Mouse (Mus musculus) lung, embryonic 15.5 days (tissue): ENCODE measurements around the gene Ckap5. TPM values are rescaled to one million over a fixed set of nuclear protein-coding genes. Genes with fewer than 3 reads are reported as not detected.

ENCODE experiments used
- ATAC-seq: fragments of 200-750 bp; cut with Nextera tagmentation; 2 replicates; pipeline ENCODE4 v1.8.0; 2017; ENCODE audit warnings: moderate number of reproducible peaks, borderline replicate concordance; ENCODE audit not compliant: low FRiP score, low TSS enrichment; ENCODE audit errors: extremely low read depth
- H3K27ac ChIP-seq: fragments of 300-500 bp; sonication (generic); 2 replicates; pipeline ENCODE4 v1.5.1; 2015; ENCODE audit warnings: moderate library complexity, mild to moderate bottlenecking, inconsistent platforms
- H3K27me3 ChIP-seq: fragments of 300-500 bp; sonication (generic); 2 replicates; pipeline ENCODE4 v1.6.1; 2015; ENCODE audit warnings: inconsistent platforms
- H3K36me3 ChIP-seq: fragments of 300-500 bp; sonication (generic); 2 replicates; pipeline ENCODE4 v1.6.1; 2015; ENCODE audit warnings: inconsistent platforms
- H3K4me1 ChIP-seq: fragments of 300-500 bp; sonication (generic); 2 replicates; pipeline ENCODE4 v1.6.1; 2015; ENCODE audit warnings: inconsistent platforms
- H3K4me2 ChIP-seq: fragments of 300-500 bp; sonication (generic); 2 replicates; pipeline ENCODE4 v1.6.1; 2015; ENCODE audit warnings: inconsistent platforms, mild to moderate bottlenecking, moderate library complexity
- H3K4me3 ChIP-seq: fragments of 300-500 bp; sonication (generic); 2 replicates; pipeline ENCODE4 v1.5.1; 2015; ENCODE audit warnings: mild to moderate bottlenecking, inconsistent platforms
- H3K9ac ChIP-seq: fragments of 300-500 bp; sonication (generic); 2 replicates; pipeline ENCODE4 v1.6.1; 2015; ENCODE audit warnings: inconsistent platforms
- H3K9me3 ChIP-seq: fragments of 300-500 bp; sonication (generic); 2 replicates; pipeline ENCODE4 v1.6.1; 2016; ENCODE audit warnings: inconsistent platforms
- WGBS: fragments of 180-500 bp; shearing (Covaris S2); methylation state at CpG from one replicate; pipeline ENCODE4 v1.1.7; 2015; 5-methylcytosine and 5-hydroxymethylcytosine counted together
- polyA plus RNA-seq: library from polyadenylated mRNA; unstranded; fragments of >200 nt; fragmentation: Nextera tagmentation; extraction: Ambion mirVana; gene quantifications from 2 replicates; pipeline ENCODE4 v1.2.1, GENCODE M21; 2015

Gene Ckap5
- polyA plus RNA-seq, 1 experiment from 2014 or later, result 102 TPM

- 97% methylated on average over 15 of the region's 15 CpGs for WGBS
- no peaks in the 10 kb centered on the region for H3K9me3 ChIP-seq
- no peak for ATAC-seq
- H3K27ac ChIP-seq, result no peak overlapping the region
- no peaks in the 10 kb centered on the region for H3K27me3 ChIP-seq
- no peak overlapping the region for H3K4me2 ChIP-seq
- H3K9ac ChIP-seq, result no peak overlapping the region
- peaks cover 8% of the 10 kb centered on the region; the same call in 1 of the 2 replicates for H3K4me1 ChIP-seq
- H3K36me3 ChIP-seq, result peaks cover 48% of the 10 kb centered on the region
- no peak overlapping the region for H3K4me3 ChIP-seq
These were observed 118.8 kb downstream of the Ckap5 start for GRCm38 (mm10) chr2:91645354-91645753.

- Histone ChIP-seq H3K27ac (no peak overlapping the region), H3K4me3 (no peak overlapping the region), H3K27me3 (no peaks in the 10 kb centered on the region), H3K9ac (no peak overlapping the region), H3K36me3 (peaks cover 48% of the 10 kb centered on the region), H3K4me2 (no peak overlapping the region), H3K9me3 (no peaks in the 10 kb centered on the region), H3K4me1 (peaks cover 10% of the 10 kb centered on the region)
- WGBS, result 90% methylated on average over 11 of the region's 11 CpGs
- no peak for ATAC-seq
These were observed 119.2 kb downstream of the Ckap5 start for GRCm38 (mm10) chr2:91645811-91646210.

DNA sequence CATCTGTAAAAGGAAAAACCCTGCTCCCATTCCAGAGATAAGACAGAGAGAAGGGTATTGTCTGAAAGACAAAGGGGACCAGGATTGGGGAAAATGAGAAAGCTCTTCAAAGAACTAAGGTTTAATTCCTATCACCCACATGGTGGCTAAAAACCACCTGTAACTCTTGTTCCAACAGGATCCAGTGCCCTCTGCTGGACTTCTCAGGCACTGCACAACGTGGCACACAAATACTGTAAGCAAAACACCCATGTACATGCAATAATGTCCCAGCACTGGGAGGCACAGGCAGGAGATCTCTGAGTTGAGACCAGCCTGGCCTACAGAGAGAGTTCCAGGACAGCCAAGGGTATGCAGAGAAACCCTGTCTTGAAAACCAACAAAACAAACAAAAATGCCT lies 120.2 kb downstream of the Ckap5 start:
- ATAC-seq, result no peak
- H3K4me3 ChIP-seq, result no peak overlapping the region
- peaks cover 50% of the 10 kb centered on the region for H3K36me3 ChIP-seq
- H3K27me3 ChIP-seq, result no peaks in the 10 kb centered on the region
- H3K4me2 ChIP-seq, result no peak overlapping the region
- H3K9ac ChIP-seq, result no peak overlapping the region
- no peaks in the 10 kb centered on the region for H3K9me3 ChIP-seq
- peaks cover 18% of the 10 kb centered on the region for H3K4me1 ChIP-seq
- 27% methylated on average over 1 of the region's 1 CpGs for WGBS
- no peak overlapping the region for H3K27ac ChIP-seq

DNA sequence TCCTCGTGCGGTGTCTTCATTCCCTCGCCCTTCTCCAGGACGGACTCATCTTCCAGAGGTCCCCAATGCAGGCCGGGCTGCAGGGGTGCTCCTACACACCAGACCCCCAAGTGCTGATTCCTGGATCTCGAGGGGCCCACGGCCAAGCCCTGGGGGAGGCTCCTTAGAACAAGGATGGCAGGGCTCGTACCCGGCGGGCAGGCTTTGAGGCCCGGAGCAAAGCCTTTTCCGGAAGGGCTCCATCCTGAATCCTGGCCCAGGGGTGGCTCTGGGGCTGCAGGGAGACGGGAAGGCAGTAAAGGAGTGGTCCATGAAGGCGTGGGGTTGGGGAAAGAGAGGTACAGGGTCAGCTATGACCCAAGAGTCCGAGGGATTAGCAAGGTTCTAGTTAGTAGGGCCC lies 122.6 kb downstream of the Ckap5 start:
- H3K4me1 ChIP-seq, result peaks cover 27% of the 10 kb centered on the region
- ATAC-seq, result no peak
- 2% methylated on average over 15 of the region's 15 CpGs for WGBS
- H3K27me3 ChIP-seq, result no peaks in the 10 kb centered on the region
- peak overlapping the region; percentile 89 for H3K27ac ChIP-seq
- H3K36me3 ChIP-seq, result peaks cover 45% of the 10 kb centered on the region
- H3K4me2 ChIP-seq, result peak overlapping the region; percentile 90
- peak overlapping the region; percentile 75 for H3K9ac ChIP-seq
- peak overlapping the region; percentile 71 for H3K4me3 ChIP-seq
- H3K9me3 ChIP-seq, result no peaks in the 10 kb centered on the region

GRCm38 (mm10) chr2:91649553-91650359 lies 123.2 kb downstream of the Ckap5 start, which contains the start of the genes Zfp408 and Arhgap1:
Gene Zfp408 (minus strand): TSS chr2:91649791.
Gene Arhgap1 (plus strand): TSS chr2:91649860.
- H3K4me2 ChIP-seq, result peak within 1 kb of the TSS; percentile 90
- peak within 1 kb of the TSS; percentile 71 for H3K4me3 ChIP-seq
- peak within 1 kb of the TSS; percentile 75 for H3K9ac ChIP-seq
- H3K9me3 ChIP-seq, result no peaks in the 10 kb centered on the region
- H3K36me3 ChIP-seq, result peaks cover 45% of the 10 kb centered on the region
- peak within 1 kb of the TSS; percentile 89 for H3K27ac ChIP-seq
- peak; percentile 93 for ATAC-seq
- no peaks in the 10 kb centered on the region for H3K27me3 ChIP-seq
- peaks cover 27% of the 10 kb centered on the region for H3K4me1 ChIP-seq
- under 1% methylated on average over 44 of the region's 44 CpGs for WGBS

DNA sequence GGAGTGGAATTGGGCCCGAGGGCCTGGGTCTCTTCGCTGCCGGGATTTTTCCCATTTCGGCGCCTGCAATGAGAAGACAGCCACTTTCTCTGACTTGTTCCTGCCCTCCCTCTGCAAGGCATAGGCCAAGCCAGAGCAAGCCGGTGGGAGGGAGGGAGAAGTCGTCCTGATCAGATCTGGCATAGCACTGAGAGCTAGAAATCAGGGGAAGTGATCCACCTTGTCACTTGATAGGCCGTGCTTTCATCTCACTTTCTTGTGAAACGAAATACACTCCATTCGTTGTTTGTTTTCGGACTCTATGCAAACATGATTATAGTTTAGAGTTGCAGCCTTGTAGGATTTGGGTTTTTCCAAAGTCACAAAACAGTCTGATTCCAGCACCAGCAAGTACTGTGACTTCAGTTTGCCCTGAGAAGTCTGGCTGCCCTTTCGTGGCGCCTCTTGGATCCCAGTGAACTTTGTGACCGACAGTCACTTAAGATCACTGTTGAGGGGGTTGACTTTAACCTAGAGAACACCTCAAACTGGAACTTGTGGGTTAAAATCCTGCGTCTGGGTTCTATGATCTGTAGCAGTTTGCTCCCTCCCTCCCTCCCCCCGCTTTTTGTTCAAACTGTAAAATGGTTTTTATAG lies 123.9 kb downstream of the Ckap5 start:
- peak overlapping the region; percentile 63 for H3K9ac ChIP-seq
- H3K27ac ChIP-seq, result peak overlapping the region; percentile 81
- peak overlapping the region; percentile 71 for H3K4me3 ChIP-seq
- H3K9me3 ChIP-seq, result no peaks in the 10 kb centered on the region
- peaks cover 31% of the 10 kb centered on the region for H3K4me1 ChIP-seq
- H3K36me3 ChIP-seq, result peaks cover 45% of the 10 kb centered on the region
- ATAC-seq, result peak; percentile 35; the same call in 1 of the 2 replicates
- peak overlapping the region; percentile 66 for H3K4me2 ChIP-seq
- H3K27me3 ChIP-seq, result no peaks in the 10 kb centered on the region
- 5% methylated on average over 16 of the region's 16 CpGs for WGBS

DNA sequence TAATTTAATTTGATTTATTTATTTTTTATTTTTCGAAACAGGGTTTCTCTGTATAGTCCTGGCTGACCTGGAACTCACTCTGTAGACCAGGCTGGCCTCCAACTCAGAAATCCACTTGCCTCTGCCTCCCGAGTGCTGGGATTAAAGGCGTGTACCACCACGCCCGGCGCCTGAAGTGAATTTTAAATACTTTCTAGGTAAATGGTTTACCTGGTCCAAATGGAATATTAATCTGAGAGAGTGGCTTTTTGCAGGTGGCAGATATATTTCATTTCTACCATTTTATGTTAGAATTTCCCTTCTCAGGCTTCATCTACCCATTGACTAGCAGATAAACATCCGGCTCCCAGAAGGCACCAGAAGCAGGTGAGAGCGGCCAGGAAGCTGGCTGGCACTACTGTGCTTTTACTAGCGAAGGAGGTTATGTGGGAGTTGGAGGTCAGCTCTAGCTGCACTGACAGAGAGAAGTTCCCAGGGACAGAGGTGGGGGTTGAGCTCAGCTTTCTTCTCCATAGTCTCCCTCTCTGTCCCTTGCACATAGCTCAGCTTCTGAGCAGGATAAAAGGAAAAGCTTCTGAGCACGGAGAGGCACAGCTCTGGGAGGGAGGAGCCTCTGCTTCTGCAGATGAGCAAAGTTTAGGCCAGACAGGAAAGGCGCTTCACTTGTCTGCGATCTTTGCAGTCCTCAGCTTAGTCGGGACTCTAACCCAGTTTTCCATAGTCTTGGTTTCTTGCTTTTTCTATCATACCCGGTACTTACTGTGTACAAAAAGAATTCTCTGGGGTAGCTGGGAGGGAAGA lies 125.1 kb downstream of the Ckap5 start:
- H3K4me3 ChIP-seq, result no peak overlapping the region
- H3K36me3 ChIP-seq, result peaks cover 40% of the 10 kb centered on the region
- WGBS, result 81% methylated on average over 14 of the region's 14 CpGs
- H3K4me2 ChIP-seq, result peak overlapping the region; percentile 66
- H3K9me3 ChIP-seq, result no peaks in the 10 kb centered on the region
- peaks cover 42% of the 10 kb centered on the region for H3K4me1 ChIP-seq
- no peak overlapping the region for H3K9ac ChIP-seq
- ATAC-seq, result no peak
- no peaks in the 10 kb centered on the region for H3K27me3 ChIP-seq
- H3K27ac ChIP-seq, result no peak overlapping the region

DNA sequence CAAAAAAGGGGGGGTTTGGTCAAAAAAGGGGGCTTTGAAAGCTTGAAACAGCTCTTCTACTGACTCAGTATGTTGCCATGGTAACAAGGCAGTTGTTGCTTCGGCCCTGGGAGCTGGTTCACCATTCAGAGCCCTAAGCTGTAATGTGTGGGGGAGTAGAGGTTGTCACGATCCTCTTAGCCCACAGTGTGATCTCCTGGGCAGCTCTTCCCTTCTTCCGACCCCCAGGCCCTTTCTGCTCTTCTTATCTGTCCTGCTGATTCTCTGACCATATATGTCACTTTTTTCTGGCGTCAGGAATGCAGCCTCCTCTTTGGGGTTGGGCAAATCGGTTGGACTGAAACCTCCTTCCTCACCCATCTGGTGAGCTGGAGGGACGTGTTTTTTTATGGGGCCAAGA lies 126.3 kb downstream of the Ckap5 start:
- peaks cover 42% of the 10 kb centered on the region for H3K4me1 ChIP-seq
- no peaks in the 10 kb centered on the region for H3K9me3 ChIP-seq
- no peaks in the 10 kb centered on the region for H3K27me3 ChIP-seq
- H3K4me2 ChIP-seq, result no peak overlapping the region
- no peak for ATAC-seq
- peaks cover 33% of the 10 kb centered on the region for H3K36me3 ChIP-seq
- WGBS, result 55% methylated on average over 6 of the region's 6 CpGs
- no peak overlapping the region for H3K9ac ChIP-seq
- H3K4me3 ChIP-seq, result no peak overlapping the region
- H3K27ac ChIP-seq, result no peak overlapping the region

- ATAC-seq, result no peak
- WGBS, result 76% methylated on average over 5 of the region's 5 CpGs
- no peak overlapping the region for H3K4me2 ChIP-seq
- H3K36me3 ChIP-seq, result peaks cover 55% of the 10 kb centered on the region
- no peaks in the 10 kb centered on the region for H3K9me3 ChIP-seq
- H3K9ac ChIP-seq, result no peak overlapping the region
- no peak overlapping the region for H3K4me3 ChIP-seq
- H3K27me3 ChIP-seq, result no peaks in the 10 kb centered on the region
- peaks cover 35% of the 10 kb centered on the region for H3K4me1 ChIP-seq
- peak overlapping the region; percentile 69 for H3K27ac ChIP-seq
These were observed 128.8 kb downstream of the Ckap5 start for GRCm38 (mm10) chr2:91655388-91655787.

- Histone ChIP-seq H3K27ac (peak overlapping the region; percentile 69), H3K4me3 (no peak overlapping the region), H3K27me3 (no peaks in the 10 kb centered on the region), H3K4me2 (no peak overlapping the region), H3K9ac (no peak overlapping the region), H3K36me3 (peaks cover 55% of the 10 kb centered on the region), H3K4me1 (peaks cover 32% of the 10 kb centered on the region), H3K9me3 (no peaks in the 10 kb centered on the region)
- ATAC-seq, result peak; percentile 65; the same call in 1 of the 2 replicates
- 39% methylated on average over 6 of the region's 6 CpGs for WGBS
These were observed 129.3 kb downstream of the Ckap5 start for GRCm38 (mm10) chr2:91655827-91656226.

- no peaks in the 10 kb centered on the region for H3K9me3 ChIP-seq
- H3K4me2 ChIP-seq, result no peak overlapping the region
- no peaks in the 10 kb centered on the region for H3K27me3 ChIP-seq
- H3K9ac ChIP-seq, result no peak overlapping the region
- peaks cover 63% of the 10 kb centered on the region for H3K36me3 ChIP-seq
- peak overlapping the region; percentile 69 for H3K27ac ChIP-seq
- peak; percentile 55; the same call in 1 of the 2 replicates for ATAC-seq
- no peak overlapping the region for H3K4me3 ChIP-seq
- peaks cover 23% of the 10 kb centered on the region for H3K4me1 ChIP-seq
- 60% methylated on average over 8 of the region's 8 CpGs for WGBS
These were observed 130.2 kb downstream of the Ckap5 start for GRCm38 (mm10) chr2:91656774-91657173.
